Mouse (Mus musculus) NIH3T3 (cell line): ENCODE results near the gene Bag3.
"Not testable (repeated sequence)": the region's sequence is repeated elsewhere in the genome, so short reads cannot be mapped to it uniquely, and the experiment has no call there.

Experiments used
- DNase-seq: peaks from one replicate; pipeline ENCODE4 v3.0.0-alpha.2; 2012; ENCODE audit warnings: low read depth

Bag3 gene

DNA sequence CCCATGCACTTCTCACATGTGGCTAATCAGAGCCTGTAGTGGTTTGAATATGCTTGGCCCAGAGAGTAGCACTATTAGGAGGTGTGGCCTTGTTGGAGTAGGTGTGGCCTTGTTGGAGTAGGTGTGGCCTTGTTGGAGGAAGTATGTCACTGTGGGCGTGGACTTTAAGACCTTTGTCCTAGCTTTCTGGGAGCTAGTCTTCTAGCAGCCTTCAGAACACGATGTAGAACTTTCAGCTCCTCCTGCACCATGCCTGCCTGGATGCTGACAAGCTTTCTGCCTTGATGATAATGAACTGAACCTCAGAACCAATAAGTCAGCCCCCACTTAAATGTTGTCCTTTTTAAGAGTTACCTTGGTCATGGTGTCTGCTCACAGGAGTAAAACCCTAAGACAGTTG is 46.0 kb downstream of the Bag3 start:
- not testable (repeated sequence) for DNase-seq

DNA sequence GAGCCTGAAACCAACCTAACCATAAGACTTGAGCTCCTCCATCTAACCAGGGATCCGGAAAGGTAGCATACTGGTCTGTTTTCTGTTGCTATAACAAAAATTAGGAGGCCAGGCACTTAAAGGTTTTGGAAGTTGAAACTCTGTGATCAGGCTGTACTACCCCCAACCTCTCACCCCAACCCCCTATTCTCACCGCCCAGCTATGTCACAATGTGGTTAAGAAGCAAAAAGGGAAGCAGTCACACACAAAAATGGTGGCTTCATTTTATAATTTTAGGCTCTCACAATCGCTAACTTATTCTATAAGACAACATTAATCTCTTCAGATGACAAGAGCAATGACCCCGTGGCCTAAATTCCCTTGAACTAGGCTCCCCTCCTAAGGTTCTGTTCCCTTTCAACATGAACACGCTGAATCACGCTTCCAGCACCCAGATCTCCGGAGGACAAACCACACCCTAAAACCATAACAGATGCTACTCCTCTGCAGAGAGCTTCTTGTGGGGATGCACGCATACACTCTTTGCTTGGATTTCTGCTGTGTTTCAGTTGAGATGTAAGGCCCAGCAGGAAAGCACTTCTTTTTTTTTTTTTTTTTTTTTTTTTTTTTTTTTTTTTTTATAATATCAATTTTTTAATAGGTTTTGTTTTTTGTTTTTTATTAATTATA is 46.7 kb downstream of the Bag3 start:
- DNase-seq, result peak; percentile 44

DNA sequence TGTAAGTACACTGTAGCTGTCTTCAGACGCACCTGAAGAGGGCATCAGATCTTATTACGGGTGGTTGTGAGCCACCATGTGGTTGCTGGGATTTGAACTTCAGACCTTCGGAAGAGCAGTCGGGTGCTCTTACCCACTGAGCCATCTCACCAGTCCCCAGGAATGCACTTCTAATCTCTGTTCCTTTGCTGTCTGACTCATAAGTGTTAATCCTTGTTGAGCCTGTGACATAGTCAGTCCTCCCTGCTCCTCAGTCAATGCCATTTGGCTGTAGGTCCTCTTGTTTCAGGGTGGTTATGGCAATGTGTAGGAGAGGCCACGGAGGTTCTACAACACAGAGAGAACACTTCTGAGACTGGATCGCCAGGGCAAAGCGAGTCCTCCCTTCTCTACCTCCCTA is 47.2 kb downstream of the Bag3 start:
- not testable (repeated sequence) for DNase-seq

DNA sequence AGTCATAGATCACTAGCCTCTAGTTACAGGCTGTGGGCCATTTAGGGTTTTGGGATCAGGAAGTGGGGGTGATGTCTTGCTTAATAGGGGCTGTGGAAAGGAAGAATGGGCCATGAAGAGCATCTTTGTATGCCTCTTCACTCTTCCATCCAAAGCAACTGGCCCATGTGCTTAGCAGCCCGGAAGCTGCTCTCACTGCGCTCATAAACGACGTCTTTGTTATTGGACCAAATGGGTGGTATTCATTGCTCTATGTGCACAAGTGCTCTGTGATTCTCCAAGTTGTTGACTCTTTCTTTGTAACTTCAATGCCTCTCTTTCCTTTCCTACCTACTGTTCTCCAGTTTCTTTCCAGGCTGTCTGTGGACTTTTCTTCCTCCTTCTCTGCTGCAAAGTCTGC is 48.6 kb downstream of the Bag3 start:
- DNase-seq, result no peak

DNA sequence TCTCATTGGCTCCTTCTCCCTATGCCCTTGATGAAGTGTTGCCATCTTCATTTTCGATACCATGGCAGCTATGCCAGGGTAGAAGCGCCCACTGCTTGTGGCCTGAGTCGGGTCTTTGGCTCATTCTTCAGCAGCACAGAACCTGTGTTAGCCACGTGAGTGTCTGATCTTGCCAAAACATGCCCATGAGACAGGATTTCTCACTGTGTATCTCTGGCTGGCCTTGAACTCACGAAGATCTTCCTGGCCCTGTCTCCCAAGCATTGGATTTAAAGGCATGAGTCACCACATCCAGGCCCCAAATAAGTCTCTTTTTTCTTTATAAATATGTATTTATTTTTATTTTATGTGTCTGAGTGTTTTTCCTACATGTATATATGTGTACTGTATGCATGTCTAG is 51.8 kb downstream of the Bag3 start:
- no peak for DNase-seq

DNA sequence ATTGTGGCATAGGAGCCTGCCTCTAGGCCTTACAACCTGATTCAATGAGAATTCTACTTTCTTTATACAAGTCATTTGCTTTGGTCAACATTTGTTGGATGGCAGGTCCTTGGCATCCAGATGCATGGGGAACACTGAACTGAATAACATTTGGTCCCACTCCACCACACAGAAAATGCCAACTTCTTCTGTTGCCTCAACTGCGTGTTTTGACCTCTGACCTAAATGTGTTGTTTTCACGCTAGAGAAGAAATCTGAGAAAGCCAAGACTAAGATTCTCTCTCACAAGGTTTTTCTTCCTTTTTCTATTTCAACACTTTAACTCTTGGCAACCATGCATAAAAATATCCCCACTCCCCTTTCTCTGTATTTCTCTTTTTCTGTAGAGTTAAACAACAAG is 52.4 kb downstream of the Bag3 start:
- no peak for DNase-seq

DNA sequence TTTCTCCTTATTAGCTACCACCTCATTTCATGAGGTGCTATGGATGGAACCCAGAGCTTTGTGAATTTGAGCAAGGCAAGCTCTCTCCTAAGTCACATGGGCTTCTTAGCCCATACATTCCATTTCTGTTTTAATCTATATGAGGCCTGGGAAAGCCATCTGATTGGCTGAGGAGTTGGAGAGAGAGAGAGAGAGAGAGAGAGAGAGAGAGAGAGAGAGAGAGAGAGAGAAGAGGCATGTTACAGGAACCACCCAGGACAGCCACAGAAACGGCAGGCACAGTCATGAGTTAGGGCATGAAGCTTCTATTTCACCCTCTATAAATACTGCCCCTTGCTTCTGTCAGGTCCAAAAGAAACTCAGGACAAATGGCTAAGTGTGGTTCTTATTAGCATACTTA is 54.2 kb downstream of the Bag3 start:
- DNase-seq, result no peak

DNA sequence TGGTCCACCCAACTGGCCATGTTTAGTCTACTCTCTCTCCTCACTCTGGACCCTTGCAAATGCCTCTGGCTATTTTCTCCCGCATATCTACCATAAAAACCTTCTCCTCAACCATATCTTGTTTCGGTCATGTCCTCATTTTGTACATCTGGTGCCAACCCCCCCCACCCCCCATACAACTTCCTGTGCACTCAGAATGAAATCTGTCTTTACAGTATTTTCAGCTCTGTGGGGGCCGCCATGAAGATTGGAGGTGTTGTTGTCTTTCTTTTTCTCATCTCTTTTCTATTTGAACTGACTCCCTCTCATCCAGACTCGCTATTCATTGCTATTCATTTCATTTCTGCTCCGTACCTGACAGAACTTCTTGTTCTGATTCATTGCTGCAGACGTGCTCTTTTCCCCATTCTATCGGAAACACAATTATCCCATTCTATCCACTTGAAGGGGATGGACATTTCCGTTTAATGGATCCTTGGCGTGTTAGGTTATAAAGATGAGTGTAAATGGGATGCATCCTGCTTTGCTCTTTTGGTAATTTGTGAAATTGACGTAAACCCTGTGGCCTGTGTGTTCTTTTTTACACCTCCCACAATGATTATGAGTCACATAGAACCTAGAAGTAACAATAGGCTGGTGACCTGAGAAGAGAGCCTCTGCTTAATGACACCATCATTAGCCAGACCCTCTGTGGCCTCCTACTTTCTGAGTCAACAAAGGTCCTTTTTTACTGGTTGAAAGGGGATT is 55.0 kb downstream of the Bag3 start:
- DNase-seq, result no peak

DNA sequence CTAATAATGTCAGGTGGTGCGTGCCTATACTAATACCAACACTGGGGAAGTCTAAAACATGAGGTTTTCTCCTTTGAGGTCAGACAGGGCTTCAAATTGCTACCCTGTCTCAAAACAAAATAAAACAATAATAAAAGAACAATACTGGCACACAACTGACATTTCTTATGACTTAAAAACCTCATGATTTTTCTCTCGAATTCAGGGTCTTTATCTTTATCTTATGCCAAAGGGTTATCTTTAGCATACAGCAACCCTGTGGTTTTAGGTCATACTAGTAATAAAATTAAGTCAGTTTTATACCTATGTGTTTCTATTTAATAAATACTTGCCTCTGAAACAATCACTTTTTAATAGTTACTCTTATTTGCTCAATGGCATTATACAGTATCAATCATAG is 56.0 kb downstream of the Bag3 start:
- no peak for DNase-seq

DNA sequence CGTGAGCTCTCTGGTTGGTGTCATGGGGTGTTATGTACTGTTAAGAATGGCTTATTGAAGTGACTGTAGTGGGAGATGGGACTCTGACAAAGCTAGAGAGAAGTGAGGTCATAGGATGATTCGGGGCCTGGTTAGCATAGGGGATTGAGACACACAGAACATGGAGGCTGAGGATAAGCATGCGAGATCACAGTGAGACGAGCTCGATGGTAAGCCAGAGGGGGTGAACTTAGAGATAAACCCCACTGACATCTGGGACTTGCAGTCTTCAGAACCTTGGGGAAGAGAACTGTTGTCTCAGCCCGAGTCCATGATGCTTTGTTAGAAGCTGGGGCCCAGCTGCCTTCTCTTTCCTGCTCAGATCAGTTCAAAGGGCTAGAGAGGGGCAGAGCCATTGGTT is 56.9 kb downstream of the Bag3 start:
- DNase-seq, result no peak

DNA sequence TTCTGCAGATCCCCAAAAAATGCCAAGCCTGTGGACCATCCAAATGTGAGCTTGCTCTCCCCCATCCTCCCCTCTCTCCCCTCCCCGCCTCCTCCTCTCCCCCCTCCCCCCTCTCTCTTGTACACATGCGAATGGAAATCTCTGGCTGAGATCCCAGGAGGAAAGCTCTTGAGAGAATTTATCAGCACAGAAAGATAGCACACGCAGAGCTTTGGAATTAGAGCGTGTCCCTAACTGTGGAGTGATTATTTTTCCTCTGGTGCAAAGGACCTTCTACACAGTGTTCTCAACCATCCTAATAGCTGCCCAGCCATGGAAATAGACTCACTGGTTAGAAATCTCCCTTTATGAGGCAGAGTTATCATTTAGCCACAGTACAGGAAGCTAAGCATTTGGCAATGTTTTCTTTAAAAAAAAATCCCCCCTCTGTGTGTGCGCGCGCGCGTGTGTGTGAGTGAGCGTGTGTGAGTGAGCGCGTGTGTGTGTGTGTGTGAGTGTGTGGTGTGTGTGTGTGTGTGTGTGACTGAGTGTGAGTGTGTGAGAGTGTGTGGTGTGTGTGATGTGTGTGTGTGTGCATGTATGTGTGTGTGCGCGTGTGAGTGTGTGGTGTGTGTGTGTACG is 58.6 kb downstream of the Bag3 start:
- DNase-seq, result peak; percentile 56

DNA sequence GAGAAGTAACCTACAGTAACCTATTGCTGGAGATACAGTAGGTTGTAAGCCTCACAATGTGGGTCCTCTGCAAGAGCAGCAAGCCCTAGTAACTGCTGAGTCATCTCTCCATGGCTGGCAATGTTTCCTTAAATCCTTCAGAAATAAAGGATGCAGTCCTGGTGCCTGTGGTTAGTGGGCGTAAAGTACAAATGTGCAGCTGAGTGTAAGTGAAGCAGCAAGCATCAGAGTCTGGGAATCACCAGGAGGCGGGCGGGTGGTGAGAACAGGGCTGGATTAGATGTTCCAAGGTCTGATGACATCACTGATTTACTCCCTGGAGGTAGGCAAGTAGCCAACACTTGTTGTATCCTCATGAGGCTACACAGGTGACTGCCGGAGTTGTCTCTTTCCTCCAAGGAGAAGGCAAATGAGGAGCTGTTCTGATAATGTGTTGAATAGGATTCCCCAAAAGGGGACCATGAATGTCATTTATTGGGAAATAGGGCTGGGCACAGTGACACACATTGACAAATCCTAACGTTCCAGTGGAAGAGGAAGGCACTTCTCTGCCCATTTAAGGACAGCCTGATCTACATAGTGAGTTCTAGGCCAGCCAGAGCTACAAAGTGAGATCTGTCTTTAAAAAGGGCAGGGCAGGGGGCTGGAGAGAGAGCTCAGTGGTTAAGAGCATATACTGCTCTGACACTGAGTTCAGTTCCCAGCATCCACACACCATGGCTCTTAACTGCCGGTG is 60.0 kb downstream of the Bag3 start:
- DNase-seq, result peak; percentile 69

DNA sequence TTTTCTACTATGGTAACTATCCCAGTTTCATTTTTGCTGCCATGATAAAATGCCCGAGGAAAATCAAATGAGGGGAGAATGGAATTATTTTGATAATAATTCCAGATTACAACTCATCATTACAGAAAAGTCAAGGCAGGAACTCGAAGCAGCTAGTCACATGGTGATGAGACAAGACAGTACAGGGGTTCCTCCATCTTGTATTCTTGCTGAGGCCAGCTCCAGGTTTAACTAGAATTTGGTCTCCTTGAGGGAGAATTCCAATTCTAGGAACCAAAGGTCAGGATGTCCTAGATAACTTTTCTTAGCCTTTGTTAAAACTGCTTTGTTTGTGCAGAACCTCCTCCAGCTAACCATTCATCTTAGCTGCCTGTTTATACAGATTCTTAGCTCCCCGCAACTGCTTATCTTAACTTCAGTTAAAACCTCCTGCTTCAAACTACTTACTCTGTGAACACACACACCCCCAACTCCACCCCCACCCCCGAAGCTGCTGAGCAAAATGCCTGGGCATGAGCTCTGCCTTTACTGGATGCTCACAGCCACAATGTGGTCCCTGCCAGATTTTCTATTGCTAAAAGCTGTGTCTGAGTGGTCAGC is 64.0 kb downstream of the Bag3 start:
- DNase-seq, result no peak

DNA sequence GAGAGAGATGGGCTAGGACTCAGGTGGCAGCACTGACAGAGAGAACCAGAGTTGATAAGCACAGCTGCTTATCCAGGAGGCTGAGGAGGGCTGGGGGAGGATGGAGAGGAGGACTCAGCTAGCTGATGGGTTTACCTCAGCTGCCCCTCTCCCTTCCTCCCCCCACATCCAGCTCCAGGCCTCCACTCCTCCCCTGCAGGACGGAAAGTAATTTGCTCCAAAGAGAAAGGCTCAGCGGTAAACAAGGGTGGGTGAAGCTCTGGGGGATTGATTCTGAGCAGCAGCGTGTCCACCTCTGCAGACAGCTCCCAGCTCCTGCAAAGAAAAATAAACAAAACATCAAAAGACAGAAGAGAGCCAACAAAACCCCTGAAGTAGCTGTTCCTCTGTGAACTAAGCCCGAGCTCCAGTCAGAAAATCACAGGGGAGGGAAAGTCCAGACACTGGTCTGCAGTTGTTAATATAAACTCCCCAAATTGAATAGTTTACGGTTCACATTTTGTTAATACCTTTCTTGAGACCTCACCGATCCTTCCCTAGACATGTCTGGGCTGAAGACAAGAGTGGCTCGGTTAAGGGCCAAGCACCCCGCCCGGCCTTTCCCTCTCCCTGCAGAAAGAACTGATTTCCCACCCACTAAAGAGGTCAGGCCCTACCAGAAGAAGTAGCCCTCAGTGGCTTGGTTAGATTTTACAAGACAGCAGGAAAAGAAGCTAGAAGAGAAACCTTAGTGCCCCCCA is 68.1 kb downstream of the Bag3 start:
- no peak for DNase-seq

DNA sequence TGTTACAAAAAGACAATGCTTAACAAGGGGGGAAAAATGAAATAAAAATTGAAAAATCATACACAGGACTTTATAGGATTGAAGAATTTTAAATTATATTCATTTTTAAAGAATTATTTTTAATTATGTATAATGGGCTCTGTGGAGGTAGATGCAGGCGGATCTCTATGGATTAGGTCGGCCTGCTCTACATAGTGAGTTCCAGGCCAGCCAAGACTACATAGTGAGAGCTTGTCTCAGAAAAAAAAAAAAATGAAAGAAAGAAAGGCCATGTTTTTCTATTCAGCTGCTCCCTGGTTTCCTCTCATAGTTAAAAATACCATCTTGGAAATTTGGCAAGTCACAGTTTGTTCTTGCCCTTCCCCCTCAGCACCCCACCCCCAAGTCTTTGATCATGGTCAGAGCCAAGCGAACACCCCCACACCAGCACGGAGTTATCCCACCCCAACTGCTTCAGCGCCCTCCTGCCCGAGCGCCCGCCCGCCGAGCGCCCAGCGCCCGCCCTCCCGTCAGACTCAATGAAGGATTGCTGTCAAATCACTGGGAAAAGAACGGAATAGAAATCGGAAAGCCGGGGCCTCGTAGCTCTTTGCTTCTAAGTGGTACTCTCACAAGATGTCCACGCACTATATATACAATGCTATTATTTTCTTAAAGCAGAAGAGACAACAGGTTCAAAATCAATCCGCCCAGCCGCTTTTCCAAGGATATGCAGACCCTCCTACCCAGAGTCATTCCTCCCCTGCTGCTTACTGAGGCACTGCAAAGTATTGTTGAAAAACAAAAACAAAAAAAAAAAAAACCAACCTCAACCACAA is 68.9 kb downstream of the Bag3 start:
- DNase-seq, result no peak

DNA sequence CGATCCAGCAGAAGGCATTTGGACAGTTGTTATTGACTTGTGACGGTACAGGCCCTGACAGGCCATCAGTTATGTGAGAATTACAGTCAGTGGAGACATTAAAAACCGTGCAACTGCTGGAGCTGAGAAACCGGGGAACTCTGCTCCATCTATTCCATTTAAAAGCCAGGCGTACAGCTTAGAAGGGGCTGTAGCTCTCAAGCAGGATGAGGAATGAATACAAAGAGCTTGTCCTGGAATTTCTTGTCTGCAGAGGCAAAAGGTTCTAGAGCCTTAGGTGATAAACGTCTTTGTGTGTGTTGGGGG is 69.5 kb downstream of the Bag3 start:
- DNase-seq, result no peak

DNA sequence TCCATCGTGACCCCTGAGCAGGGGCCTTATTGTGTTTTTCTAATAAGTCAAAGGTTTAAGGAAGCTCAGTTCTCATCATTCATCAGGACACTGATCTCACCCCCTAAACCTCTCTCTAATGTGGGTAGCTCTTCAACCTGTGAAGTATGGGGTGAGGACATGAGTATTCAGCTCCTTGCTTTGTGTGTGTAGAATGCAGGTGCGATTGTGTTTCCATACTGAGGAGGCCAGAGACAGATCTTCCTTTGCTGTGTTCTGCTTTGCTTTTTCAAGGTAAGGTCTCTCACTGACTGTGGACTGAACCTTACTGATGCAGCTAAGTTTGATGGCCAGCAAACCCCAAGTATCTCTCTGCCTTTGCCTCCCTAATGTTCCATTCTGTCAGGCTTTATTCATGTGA is 72.9 kb downstream of the Bag3 start:
- no peak for DNase-seq
